Mouse (Mus musculus): ENCODE data around the gene Ern1. TPM values are rescaled to one million over a fixed set of nuclear protein-coding genes. Genes with fewer than 3 reads are reported as not detected.

Gene Ern1
- total RNA-seq, 1 experiment: 7.4 TPM

DNA sequence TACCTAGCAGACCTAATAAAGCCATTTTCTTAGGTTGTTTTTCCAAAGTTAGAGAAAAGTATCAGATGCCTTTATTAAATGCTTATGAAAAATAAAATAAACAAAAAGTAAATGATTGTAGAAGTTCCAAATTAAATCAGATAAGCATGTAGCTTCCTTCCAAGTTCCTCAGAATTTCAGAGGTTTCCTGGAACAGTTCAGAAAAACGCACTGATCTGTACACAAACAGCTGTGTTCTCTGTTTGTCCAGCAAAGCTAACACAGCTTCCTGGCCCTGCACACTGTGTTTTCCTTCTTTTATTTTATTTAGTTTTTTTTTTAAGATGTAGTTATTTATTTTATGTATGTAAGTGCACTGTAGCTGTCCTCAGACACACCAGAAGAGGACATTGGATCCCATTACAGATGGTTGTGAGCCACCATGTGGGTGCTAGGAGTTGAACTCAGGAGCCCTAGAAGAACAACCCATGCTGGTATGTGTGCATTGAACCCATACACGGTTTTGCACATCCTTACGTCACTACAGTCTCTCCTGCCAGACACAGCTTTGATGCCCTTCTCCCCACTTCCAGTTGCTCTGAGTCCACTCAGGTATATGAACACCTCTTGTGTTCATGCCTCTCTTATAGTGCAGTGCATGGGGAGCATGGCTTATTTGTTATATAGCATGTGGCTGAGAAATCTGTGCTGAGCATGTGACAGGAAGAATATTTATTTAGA is 74.9 kb downstream of the Ern1 start:
- Histone ChIP-seq H3K36me3 (ENCODE audit: control insufficient read depth, insufficient read depth, low read length, poor library complexity, severe bottlenecking) (no peaks in the 10 kb centered on the region; the same call in 1 of the 2 replicates), H3K27ac (ENCODE audit: insufficient read depth, low read depth, low read length, poor library complexity, severe bottlenecking) (no peak overlapping the region), H3K4me1 (ENCODE audit: control insufficient read depth in 2 of 2, insufficient read depth in 2 of 2, low read length in 2 of 2, poor library complexity in 1 of 2) (no peaks in the 10 kb centered on the region; a peak in 1 of 4 replicates), H3K4me3 (ENCODE audit: insufficient read depth in 1 of 2, low read depth in 1 of 2, low read length in 2 of 2, poor library complexity in 1 of 2, severe bottlenecking in 1 of 2) (no peak overlapping the region), H3K9me3 (ENCODE audit: control insufficient read depth, insufficient read depth, low read depth, low read length) (no peaks in the 10 kb centered on the region), H3K9ac (ENCODE audit: insufficient read depth, low read depth, low read length, poor library complexity, severe bottlenecking) (no peak overlapping the region)
- in situ Hi-C loops (cut with MboI; ENCODE audit: low sequenced_read_pairs in 2 of 2, unreplicated experiment in 2 of 2): loop anchor here (10.0 kb wide), 3 partner anchors 222 to 362 kb away; partner anchors contain the start of gene Polg2 (in 1 of the 2)
- no peak for DNase-seq (ENCODE audit: low read depth, low spot score)
- TF ChIP-seq ZC3H11A (IDR thresholded peaks at IDR 0.05; ENCODE audit: borderline replicate concordance, low read depth, low read length) (no peak), ZNF384 (IDR thresholded peaks at IDR 0.05; ENCODE audit: low read depth, low read length) (no peak), CHD2 (IDR thresholded peaks at IDR 0.05; ENCODE audit: low read depth, low read length) (no peak), MAFK (IDR thresholded peaks at IDR 0.05; ENCODE audit: insufficient read depth, low read depth, low read length) (no peak), HCFC1 (IDR thresholded peaks at IDR 0.05; ENCODE audit: borderline replicate concordance, insufficient read depth, low read length) (no peak)

DNA sequence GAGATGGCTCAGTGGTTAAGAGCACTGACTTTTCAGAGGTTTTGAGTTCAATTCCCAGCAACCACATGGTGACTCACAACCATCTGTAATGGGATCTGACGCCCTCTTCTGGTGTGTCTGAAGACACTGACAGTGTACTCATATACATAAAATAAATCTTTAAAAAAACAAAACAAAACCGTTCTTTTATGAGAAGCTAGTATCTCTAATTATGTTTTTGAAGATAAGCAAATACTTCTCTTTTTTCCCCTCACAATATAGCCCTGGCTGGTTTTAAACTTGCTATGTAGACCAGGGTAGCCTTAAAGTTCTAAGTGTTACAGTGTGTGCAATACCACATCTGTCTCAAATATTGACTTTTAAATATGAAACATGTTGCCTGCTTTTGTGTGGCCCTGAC is 76.5 kb downstream of the Ern1 start:
- no peaks in the 10 kb centered on the region; a peak in 1 of 4 replicates for H3K4me1 ChIP-seq (ENCODE audit: control insufficient read depth in 2 of 2, insufficient read depth in 2 of 2, low read length in 2 of 2, poor library complexity in 1 of 2)
- TF ChIP-seq HCFC1 (IDR thresholded peaks at IDR 0.05; ENCODE audit: borderline replicate concordance, insufficient read depth, low read length) (no peak), ZNF384 (IDR thresholded peaks at IDR 0.05; ENCODE audit: low read depth, low read length) (no peak), CHD2 (IDR thresholded peaks at IDR 0.05; ENCODE audit: low read depth, low read length) (no peak), ZC3H11A (IDR thresholded peaks at IDR 0.05; ENCODE audit: borderline replicate concordance, low read depth, low read length) (no peak), MAFK (IDR thresholded peaks at IDR 0.05; ENCODE audit: insufficient read depth, low read depth, low read length) (no peak)
- in situ Hi-C loops (cut with MboI; ENCODE audit: low sequenced_read_pairs in 2 of 2, unreplicated experiment in 2 of 2): loop anchor here (10.0 kb wide), 3 partner anchors 224 to 364 kb away; partner anchors contain the start of gene Polg2 (in 1 of the 2)
- H3K9ac ChIP-seq (ENCODE audit: insufficient read depth, low read depth, low read length, poor library complexity, severe bottlenecking): no peak overlapping the region
- no peak overlapping the region for H3K27ac ChIP-seq (ENCODE audit: insufficient read depth, low read depth, low read length, poor library complexity, severe bottlenecking)
- no peaks in the 10 kb centered on the region for H3K9me3 ChIP-seq (ENCODE audit: control insufficient read depth, insufficient read depth, low read depth, low read length)
- no peak overlapping the region for H3K4me3 ChIP-seq (ENCODE audit: insufficient read depth in 1 of 2, low read depth in 1 of 2, low read length in 2 of 2, poor library complexity in 1 of 2, severe bottlenecking in 1 of 2)
- peaks cover 3% of the 10 kb centered on the region; the same call in 1 of the 2 replicates for H3K36me3 ChIP-seq (ENCODE audit: control insufficient read depth, insufficient read depth, low read length, poor library complexity, severe bottlenecking)
- DNase-seq (ENCODE audit: low read depth, low spot score): no peak

- Histone ChIP-seq H3K27ac (ENCODE audit: insufficient read depth, low read depth, low read length, poor library complexity, severe bottlenecking) (no peak overlapping the region), H3K4me3 (ENCODE audit: insufficient read depth in 1 of 2, low read depth in 1 of 2, low read length in 2 of 2, poor library complexity in 1 of 2, severe bottlenecking in 1 of 2) (no peak overlapping the region), H3K9me3 (ENCODE audit: control insufficient read depth, insufficient read depth, low read depth, low read length) (no peaks in the 10 kb centered on the region), H3K36me3 (ENCODE audit: control insufficient read depth, insufficient read depth, low read length, poor library complexity, severe bottlenecking) (peaks cover 4% of the 10 kb centered on the region; the same call in 1 of the 2 replicates), H3K4me1 (ENCODE audit: control insufficient read depth in 2 of 2, insufficient read depth in 2 of 2, low read length in 2 of 2, poor library complexity in 1 of 2) (no peaks in the 10 kb centered on the region; a peak in 1 of 4 replicates), H3K9ac (ENCODE audit: insufficient read depth, low read depth, low read length, poor library complexity, severe bottlenecking) (no peak overlapping the region)
- in situ Hi-C loops (cut with MboI; ENCODE audit: low sequenced_read_pairs in 2 of 2, unreplicated experiment in 2 of 2): loop anchor here (10.0 kb wide), 3 partner anchors 224 to 364 kb away; partner anchors contain the start of gene Polg2 (in 1 of the 2)
- TF ChIP-seq MAFK (IDR thresholded peaks at IDR 0.05; ENCODE audit: insufficient read depth, low read depth, low read length) (no peak), CHD2 (IDR thresholded peaks at IDR 0.05; ENCODE audit: low read depth, low read length) (no peak), HCFC1 (IDR thresholded peaks at IDR 0.05; ENCODE audit: borderline replicate concordance, insufficient read depth, low read length) (no peak), ZNF384 (IDR thresholded peaks at IDR 0.05; ENCODE audit: low read depth, low read length) (no peak), ZC3H11A (IDR thresholded peaks at IDR 0.05; ENCODE audit: borderline replicate concordance, low read depth, low read length) (no peak)
- DNase-seq (ENCODE audit: low read depth, low spot score): no peak
Measured at GRCm38 (mm10) chr11:106410507-106410906, 77.1 kb downstream of the Ern1 start.

GRCm38 (mm10) chr11:106410011-106410410 is 77.6 kb downstream of the Ern1 start:
- no peak for DNase-seq (ENCODE audit: low read depth, low spot score)
- Histone ChIP-seq H3K9me3 (ENCODE audit: control insufficient read depth, insufficient read depth, low read depth, low read length) (no peaks in the 10 kb centered on the region), H3K4me3 (ENCODE audit: insufficient read depth in 1 of 2, low read depth in 1 of 2, low read length in 2 of 2, poor library complexity in 1 of 2, severe bottlenecking in 1 of 2) (no peak overlapping the region), H3K36me3 (ENCODE audit: control insufficient read depth, insufficient read depth, low read length, poor library complexity, severe bottlenecking) (peaks cover 6% of the 10 kb centered on the region; the same call in 1 of the 2 replicates), H3K27ac (ENCODE audit: insufficient read depth, low read depth, low read length, poor library complexity, severe bottlenecking) (no peak overlapping the region), H3K4me1 (ENCODE audit: control insufficient read depth in 2 of 2, insufficient read depth in 2 of 2, low read length in 2 of 2, poor library complexity in 1 of 2) (no peaks in the 10 kb centered on the region; a peak in 1 of 4 replicates), H3K9ac (ENCODE audit: insufficient read depth, low read depth, low read length, poor library complexity, severe bottlenecking) (peak overlapping the region; percentile 0; the same call in 1 of the 2 replicates)
- TF ChIP-seq HCFC1 (IDR thresholded peaks at IDR 0.05; ENCODE audit: borderline replicate concordance, insufficient read depth, low read length) (no peak), ZC3H11A (IDR thresholded peaks at IDR 0.05; ENCODE audit: borderline replicate concordance, low read depth, low read length) (no peak), CHD2 (IDR thresholded peaks at IDR 0.05; ENCODE audit: low read depth, low read length) (no peak)
- in situ Hi-C loops (cut with MboI; ENCODE audit: low sequenced_read_pairs in 2 of 2, unreplicated experiment in 2 of 2): loop anchor here (10.0 kb wide), 3 partner anchors 225 to 365 kb away; partner anchors contain the start of gene Polg2 (in 1 of the 2)
